Mouse (Mus musculus) cerebellum, adult 2 months (tissue): ENCODE measurements around the gene Creb3.

ENCODE experiments used
- CTCF ChIP-seq: fragments of 200-500 bp; IDR thresholded peaks from 2 replicates; pipeline ENCODE4 v1.5.1; 2011; ENCODE audit warnings: low read depth, mild to moderate bottlenecking, control low read depth, low read length, moderate library complexity, borderline replicate concordance; ENCODE audit not compliant: insufficient read depth
- POLR2A ChIP-seq: fragments of 200-500 bp; IDR thresholded peaks from 2 replicates; pipeline ENCODE4 v1.6.1; 2011; ENCODE audit warnings: low read length, control low read depth, borderline replicate concordance; ENCODE audit not compliant: insufficient read depth

DNA sequence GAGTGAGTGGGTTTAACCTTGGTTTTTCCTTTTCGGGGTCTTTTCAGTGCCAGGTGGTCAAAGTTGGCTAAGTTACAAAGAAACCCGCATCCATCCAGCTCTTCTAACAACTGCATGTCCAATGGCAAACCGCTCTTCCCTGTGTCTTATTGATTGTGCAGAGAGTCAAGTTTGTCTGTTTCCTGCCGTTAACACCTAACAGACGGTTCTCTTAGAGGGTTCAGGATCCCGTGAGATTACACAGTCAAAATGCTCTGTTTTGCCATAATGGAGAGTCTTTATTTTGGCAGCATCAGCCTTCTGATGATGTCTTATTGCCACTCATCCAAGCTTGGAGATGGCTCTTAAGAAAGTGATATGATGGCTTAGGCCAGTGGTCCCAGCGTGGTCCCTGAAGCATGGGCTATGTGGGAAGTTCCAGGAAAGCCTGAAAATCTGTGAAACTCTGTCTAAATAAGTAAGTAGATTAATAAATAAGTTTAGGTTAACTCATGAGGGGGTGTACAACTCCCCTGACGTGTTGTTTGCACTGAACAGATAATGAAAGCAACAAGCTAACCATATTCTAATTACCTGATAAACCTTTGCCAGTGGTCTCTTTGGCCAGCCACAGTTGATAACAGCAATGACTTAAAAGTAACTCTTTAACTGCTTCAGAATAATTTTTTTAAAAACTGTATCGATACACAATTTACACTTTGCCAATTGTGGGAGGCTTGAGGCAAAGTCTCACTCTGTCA lies 38.2 kb downstream of the Creb3 start:
- no peak for TF ChIP-seq POLR2A
- no peak for TF ChIP-seq CTCF
